Mouse (Mus musculus) heart, adult 2 months (tissue): Measurements from ENCODE around the gene Pde9a. TPM values are rescaled to one million over a fixed set of nuclear protein-coding genes. Genes with fewer than 3 reads are reported as not detected.

Experiments used
- DNase-seq, 2 experiments: peaks; one replicate each; pipeline ENCODE4 v3.0.0; 2021
- H3K27ac ChIP-seq: fragments of 200-600 bp; 2 replicates; pipeline ENCODE4 v1.8.1; 2022
- H3K27me3 ChIP-seq: fragments of 200-500 bp; 2 replicates; pipeline ENCODE4 v1.6.1; 2012; ENCODE audit warnings: mild to moderate bottlenecking, low read length, inconsistent platforms, mixed read lengths; ENCODE audit not compliant: control insufficient read depth, insufficient read depth
- H3K36me3 ChIP-seq: fragments of 200-500 bp; 2 replicates; pipeline ENCODE4 v1.6.1; 2012; ENCODE audit warnings: low read length, inconsistent platforms; ENCODE audit not compliant: control insufficient read depth, insufficient read depth
- H3K4me1 ChIP-seq: fragments of 200-500 bp; 2 replicates; pipeline ENCODE4 v1.6.1; 2011; ENCODE audit warnings: low read length; ENCODE audit not compliant: control insufficient read depth, insufficient read depth
- H3K4me3 ChIP-seq: fragments of 200-600 bp; 2 replicates; pipeline ENCODE4 v1.8.1; 2022
- H3K79me2 ChIP-seq: fragments of 200-500 bp; replicated peaks from 2 replicates; pipeline ENCODE4 v1.6.1; 2012; ENCODE audit warnings: mild to moderate bottlenecking, inconsistent platforms, low read length, moderate library complexity, mixed read lengths; ENCODE audit not compliant: control insufficient read depth, insufficient read depth
- H3K9ac ChIP-seq: fragments of 200-500 bp; 2 replicates; pipeline ENCODE4 v1.6.1; 2012; ENCODE audit warnings: low read depth, mild to moderate bottlenecking, control low read depth, inconsistent platforms, low read length, mixed read lengths
- CTCF ChIP-seq: fragments of 200-600 bp; IDR thresholded peaks from 2 replicates; pipeline ENCODE4 v1.8.1; 2022; ENCODE audit warnings: antibody characterized with exemption, mild to moderate bottlenecking, moderate library complexity
- EP300 ChIP-seq: fragments of 200-500 bp; IDR thresholded peaks from 2 replicates; pipeline ENCODE4 v1.6.1; 2011; ENCODE audit warnings: low read depth, low read length, control low read depth; ENCODE audit not compliant: insufficient read depth
- POLR2A ChIP-seq: fragments of 200-500 bp; IDR thresholded peaks from 2 replicates; pipeline ENCODE4 v1.6.1; 2011; ENCODE audit warnings: mild to moderate bottlenecking, low read depth, low read length, control low read depth; ENCODE audit not compliant: insufficient read depth
- WGBS: fragments of 180-500 bp; shearing (Covaris S2); methylation state at CpG from one replicate; pipeline ENCODE4 v1.1.7; 2018; 5-methylcytosine and 5-hydroxymethylcytosine counted together
- intact Hi-C: fragments of 180-260 bp; cut with DNase I; formaldehyde crosslinking; loops from one replicate; pipeline ENCODE4 v1.15.1; 2025
- polyA plus RNA-seq: library from polyadenylated mRNA; depleted of rRNA; stranded (reverse); fragments of >200 nt; gene quantifications from 2 replicates; pipeline ENCODE4 v1.2.3, GENCODE M21; 2012
- total RNA-seq, 2 experiments: library from RNA; stranded (reverse); gene quantifications; 2 replicates each; pipeline ENCODE4 v1.2.3; 2021

Gene Pde9a
- total and polyA plus RNA-seq, 3 experiments, result 3.2 to 10.4 (median 4.0) TPM

GRCm38 (mm10) chr17:31392041-31392440, 6.0 kb downstream of the Pde9a start:
- H3K9ac ChIP-seq, result no peak overlapping the region
- 85% methylated on average over 5 of the region's 5 CpGs for WGBS
- no peak for DNase-seq
- H3K27ac ChIP-seq, result no peak overlapping the region
- no peaks in the 10 kb centered on the region for H3K4me1 ChIP-seq
- H3K79me2 ChIP-seq, result no peaks in the 10 kb centered on the region
- intact Hi-C loops, result no loop called here
- TF ChIP-seq EP300, result no peak
- H3K36me3 ChIP-seq, result no peaks in the 10 kb centered on the region
- no peak overlapping the region for H3K4me3 ChIP-seq
- no peaks in the 10 kb centered on the region for H3K27me3 ChIP-seq

- H3K27me3 ChIP-seq, result no peaks in the 10 kb centered on the region
- H3K27ac ChIP-seq, result no peak overlapping the region
- H3K79me2 ChIP-seq, result no peaks in the 10 kb centered on the region
- WGBS, result 63% methylated on average over 2 of the region's 2 CpGs
- intact Hi-C loops, result no loop called here
- no peak for DNase-seq
- H3K4me3 ChIP-seq, result no peak overlapping the region
- H3K4me1 ChIP-seq, result no peaks in the 10 kb centered on the region
- H3K36me3 ChIP-seq, result no peaks in the 10 kb centered on the region
- TF ChIP-seq EP300 (no peak), POLR2A (no peak), CTCF (no peak)
- H3K9ac ChIP-seq, result no peak overlapping the region
Measured at GRCm38 (mm10) chr17:31393811-31394210, 7.8 kb downstream of the Pde9a start.

- H3K27me3 ChIP-seq, result no peaks in the 10 kb centered on the region
- no peak for DNase-seq
- H3K4me3 ChIP-seq, result no peak overlapping the region
- no peaks in the 10 kb centered on the region for H3K79me2 ChIP-seq
- 87% methylated on average over 6 of the region's 6 CpGs for WGBS
- intact Hi-C loops, result no loop called here
- H3K27ac ChIP-seq, result no peak overlapping the region
- no peaks in the 10 kb centered on the region for H3K36me3 ChIP-seq
- no peaks in the 10 kb centered on the region; the same call in 1 of the 2 replicates for H3K4me1 ChIP-seq
- TF ChIP-seq POLR2A (no peak), CTCF (no peak)
- no peak overlapping the region for H3K9ac ChIP-seq
Measured at GRCm38 (mm10) chr17:31400294-31400693, 14.3 kb downstream of the Pde9a start.

GRCm38 (mm10) chr17:31401160-31401559, 15.2 kb downstream of the Pde9a start:
- no peak for DNase-seq
- no peaks in the 10 kb centered on the region for H3K79me2 ChIP-seq
- no peaks in the 10 kb centered on the region for H3K27me3 ChIP-seq
- 69% methylated on average over 3 of the region's 3 CpGs for WGBS
- no peaks in the 10 kb centered on the region for H3K36me3 ChIP-seq
- no peak overlapping the region for H3K4me3 ChIP-seq
- H3K27ac ChIP-seq, result no peak overlapping the region
- H3K4me1 ChIP-seq, result no peaks in the 10 kb centered on the region; the same call in 1 of the 2 replicates
- no peak overlapping the region for H3K9ac ChIP-seq
- TF ChIP-seq CTCF (no peak), POLR2A (no peak)
- intact Hi-C loops, result no loop called here

- no peak overlapping the region for H3K9ac ChIP-seq
- H3K36me3 ChIP-seq, result no peaks in the 10 kb centered on the region
- no peak overlapping the region for H3K4me3 ChIP-seq
- 74% methylated on average over 8 of the region's 8 CpGs for WGBS
- no peak overlapping the region for H3K27ac ChIP-seq
- H3K79me2 ChIP-seq, result no peaks in the 10 kb centered on the region
- intact Hi-C loops, result no loop called here
- no peak for TF ChIP-seq EP300
- H3K27me3 ChIP-seq, result no peaks in the 10 kb centered on the region
- no peaks in the 10 kb centered on the region; the same call in 1 of the 2 replicates for H3K4me1 ChIP-seq
- no peak for DNase-seq
Measured at GRCm38 (mm10) chr17:31402713-31403112, 16.7 kb downstream of the Pde9a start.

- H3K4me3 ChIP-seq, result no peak overlapping the region
- no peaks in the 10 kb centered on the region for H3K27me3 ChIP-seq
- 63% methylated on average over 6 of the region's 6 CpGs for WGBS
- no peak for DNase-seq
- H3K79me2 ChIP-seq, result no peaks in the 10 kb centered on the region
- intact Hi-C loops, result no loop called here
- no peak overlapping the region for H3K9ac ChIP-seq
- no peaks in the 10 kb centered on the region; the same call in none of the 2 replicates for H3K4me1 ChIP-seq
- TF ChIP-seq CTCF (no peak), POLR2A (no peak), EP300 (no peak)
- H3K27ac ChIP-seq, result no peak overlapping the region
- H3K36me3 ChIP-seq, result no peaks in the 10 kb centered on the region
Measured at GRCm38 (mm10) chr17:31405694-31406227, 19.8 kb downstream of the Pde9a start.
